In genomic region chr1:149021273-149021672, GRCm38 (mm10) we compare ENCODE assay signal across 17 mouse cellular contexts.
"Had no signal": no experiment of that assay in that cellular context is flagged by ENCODE, and none has a peak within 500 bp of the region (broad histone marks: within the 10 kb centered on the region; RNA-seq: fewer than 3 reads in every experiment).

No protein-coding gene starts in this region.

- H3K4me3 ChIP-seq: midbrain, embryonic 10.5 days; midbrain, embryonic 13.5 days; midbrain, embryonic 15.5 days; myocyte; neural tube, embryonic 13.5 days; neural tube, embryonic 15.5 days had no signal

- H3K27me3 ChIP-seq: midbrain, embryonic 13.5 days; midbrain, embryonic 15.5 days; neural tube, embryonic 13.5 days; neural tube, embryonic 15.5 days had no signal

- H3K27ac ChIP-seq: midbrain, embryonic 10.5 days; midbrain, embryonic 13.5 days; midbrain, embryonic 15.5 days; neural tube, embryonic 13.5 days; neural tube, embryonic 15.5 days had no signal

- H3K4me2 ChIP-seq: lung, embryonic 14.5 days; midbrain, embryonic 13.5 days; midbrain, embryonic 15.5 days; neural tube, embryonic 13.5 days; neural tube, embryonic 15.5 days had no signal

- H3K9me3 ChIP-seq: midbrain, embryonic 10.5 days; midbrain, embryonic 15.5 days; neural tube, embryonic 13.5 days; neural tube, embryonic 15.5 days had no signal

- H3K36me3 ChIP-seq: midbrain, embryonic 10.5 days; midbrain, embryonic 13.5 days; midbrain, embryonic 15.5 days; neural tube, embryonic 13.5 days; neural tube, embryonic 15.5 days had no signal

- H3K4me1 ChIP-seq: midbrain, embryonic 10.5 days; midbrain, embryonic 13.5 days; midbrain, embryonic 15.5 days; neural tube, embryonic 13.5 days; neural tube, embryonic 15.5 days had no signal

- H3K9ac ChIP-seq: lung, embryonic 14.5 days; midbrain, embryonic 13.5 days; midbrain, embryonic 15.5 days; neural tube, embryonic 13.5 days; neural tube, embryonic 15.5 days had no signal

- DNase-seq: lung, adult 18-20 months; lung, embryonic 14.5 days; lung, postnatal 10 days; lung, postnatal 4 days; right cerebral cortex, adult 18-20 months; right cerebral cortex, postnatal 25 days; right cerebral cortex, postnatal 4 days; spleen, adult 18-20 months; thymus, adult 18-20 months; thymus, postnatal 14 days; thymus, postnatal 36 days had no signal

- ATAC-seq: midbrain, embryonic 13.5 days; midbrain, embryonic 15.5 days had no signal
